Mouse (Mus musculus) cerebellum, postnatal 14 days (tissue): Measurements from ENCODE around the gene Ttc16.
A peak's percentile ranks its signal among the peaks of the same experiment; 100 is the strongest.

ENCODE experiments used
- DNase-seq, 2 experiments: peaks; one replicate each; pipeline ENCODE4 v3.0.0; 2021; ENCODE audit warnings: mixed read lengths in 2 of 2

Gene Ttc16

GRCm38 (mm10) chr2:32712934-32713817 is 62.3 kb downstream of the Ttc16 start, which contains the start of gene Cdk9:
Gene Cdk9 (minus strand): TSS chr2:32713076.
- DNase-seq: peak; percentile 95 to 96

GRCm38 (mm10) chr2:32712586-32712933 is 62.9 kb downstream of the Ttc16 start:
- peak; percentile 97 to 98 for DNase-seq

GRCm38 (mm10) chr2:32712108-32712551 is 63.3 kb downstream of the Ttc16 start:
- DNase-seq: peak; percentile 66 to 67

GRCm38 (mm10) chr2:32711301-32712056 is 64.0 kb downstream of the Ttc16 start:
- no peak for DNase-seq

- DNase-seq: no peak
These were observed 65.0 kb downstream of the Ttc16 start for GRCm38 (mm10) chr2:32710425-32710824.

GRCm38 (mm10) chr2:32709521-32710137 is 65.8 kb downstream of the Ttc16 start:
- DNase-seq: no peak

GRCm38 (mm10) chr2:32708643-32709042 is 66.8 kb downstream of the Ttc16 start:
- DNase-seq: peak; percentile 61 to 84
